Mouse (Mus musculus): Measurements from ENCODE around the gene Ear10. TPM values are rescaled to one million over a fixed set of nuclear protein-coding genes. Genes with fewer than 3 reads are reported as not detected.
"Not testable (repeated sequence)": the region's sequence is repeated elsewhere in the genome, so short reads cannot be mapped to it uniquely, and the experiment has no call there.

Ear10 gene
- polyA plus RNA-seq, 1 experiment from 2014 or later, result not detected

DNA sequence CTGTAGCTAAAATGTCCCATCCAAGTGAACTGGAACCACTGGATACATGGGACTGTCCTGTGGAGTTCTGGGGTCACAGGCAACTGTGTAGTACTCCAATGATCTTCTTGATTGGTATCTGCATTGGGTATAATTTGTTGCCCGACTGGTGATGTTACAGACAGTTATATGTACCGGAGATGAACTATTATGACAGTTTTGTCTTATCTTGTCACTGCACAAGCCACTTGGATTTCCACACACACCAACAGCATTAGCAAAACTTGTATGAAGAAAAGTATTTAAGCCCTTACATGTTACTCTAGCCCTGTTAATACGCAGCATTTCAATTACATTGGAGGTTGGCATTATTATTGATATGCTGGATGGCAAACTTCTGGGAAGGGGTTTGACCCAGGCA, 48.5 kb downstream of the Ear10 start:
- H3K4me2 ChIP-seq (replicated peaks; ENCODE audit: low read depth); H3K27ac ChIP-seq (replicated peaks); H3K9me3 ChIP-seq (ENCODE audit: control insufficient read depth, low read length); H3K4me1 ChIP-seq (replicated peaks; ENCODE audit: control insufficient read depth, insufficient read depth); ATAC-seq (ENCODE audit: low FRiP score, low TSS enrichment); DNase-seq (ENCODE audit: low spot score); H3K9ac ChIP-seq (ENCODE audit: low read length); H3K36me3 ChIP-seq (ENCODE audit: control insufficient read depth, insufficient read depth, low read length); H3K27me3 ChIP-seq (ENCODE audit: control insufficient read depth, insufficient read depth, low read length); H3K4me3 ChIP-seq (ENCODE audit: low read depth, low read length): not testable (repeated sequence)
- 85% methylated on average over 3 of the region's 3 CpGs for WGBS

Other genes starting within 250 kb of the Ear10 start
- gene Gm8165, start 246.4 kb downstream of the Ear10 start, polyA plus RNA-seq (2015; fragmentation: Nextera tagmentation; extraction: Ambion mirVana), result not detected in 2 replicates
- 0.55 and 0.74 TPM in 2 replicates for gene Gm7324, start 225.7 kb downstream of the Ear10 start, polyA plus RNA-seq (2015; fragmentation: Nextera tagmentation; extraction: Ambion mirVana)
- not detected in 2 replicates for gene Gm16506, start 196.1 kb downstream of the Ear10 start, polyA plus RNA-seq (2015; fragmentation: Nextera tagmentation; extraction: Ambion mirVana)
- not detected in 2 replicates for gene Gm6526, start 175.7 kb downstream of the Ear10 start, polyA plus RNA-seq (2015; fragmentation: Nextera tagmentation; extraction: Ambion mirVana)
- gene Gm8180, start 138.8 kb downstream of the Ear10 start, polyA plus RNA-seq (2015; fragmentation: Nextera tagmentation; extraction: Ambion mirVana), result not detected in 2 replicates
- gene Ear1, start 48.0 kb downstream of the Ear10 start, polyA plus RNA-seq (2015; fragmentation: Nextera tagmentation; extraction: Ambion mirVana), result 0.41 and 0.67 TPM in 2 replicates
- gene Gm8113, start 1.8 kb upstream of the Ear10 start, polyA plus RNA-seq (2015; fragmentation: Nextera tagmentation; extraction: Ambion mirVana), result 3.2 and 3.6 TPM in 2 replicates
- gene Ang5, start 33.5 kb upstream of the Ear10 start, polyA plus RNA-seq (2015; fragmentation: Nextera tagmentation; extraction: Ambion mirVana), result not detected in 2 replicates
- gene Ang6, start 78.7 kb upstream of the Ear10 start, polyA plus RNA-seq (2015; fragmentation: Nextera tagmentation; extraction: Ambion mirVana), result not detected in 2 replicates
- 0.15 TPM in 1 of 2 replicates, not detected in the other for gene Ear2, start 179.1 kb upstream of the Ear10 start, polyA plus RNA-seq (2015; fragmentation: Nextera tagmentation; extraction: Ambion mirVana)
- gene Gm3327, start 200.3 kb upstream of the Ear10 start, polyA plus RNA-seq (2015; fragmentation: Nextera tagmentation; extraction: Ambion mirVana), result not detected in 2 replicates

Measured in stomach, postnatal 0 days (tissue).